Mouse (Mus musculus) adrenal gland, adult 8-10 months (tissue): ENCODE data around the gene 2410131K14Rik. TPM values are rescaled to one million over a fixed set of nuclear protein-coding genes. Genes with fewer than 3 reads are reported as not detected.

Source experiments
- DNase-seq: peaks from one replicate; pipeline ENCODE4 v3.0.0; 2022
- total RNA-seq, 4 experiments: library from RNA; stranded (reverse); gene quantifications; 2 replicates each; pipeline ENCODE4 v1.2.4; 2022

The 2410131K14Rik gene
- total RNA-seq, 4 experiments from 2014 or later, result 7.9 to 10.0 (median 8.8) TPM

GRCm38 (mm10) chr5:118262418-118262817 lies 17.4 kb downstream of the 2410131K14Rik start:
- DNase-seq, result no peak

- DNase-seq, result no peak
Observed at GRCm38 (mm10) chr5:118264279-118264678, 19.3 kb downstream of the 2410131K14Rik start.

- DNase-seq, result no peak
Observed at GRCm38 (mm10) chr5:118265366-118265765, 20.3 kb downstream of the 2410131K14Rik start.

GRCm38 (mm10) chr5:118266309-118266708 lies 21.3 kb downstream of the 2410131K14Rik start:
- DNase-seq, result no peak

GRCm38 (mm10) chr5:118268987-118269386 lies 24.0 kb downstream of the 2410131K14Rik start:
- DNase-seq, result peak; percentile 64

GRCm38 (mm10) chr5:118271449-118272110 lies 26.6 kb downstream of the 2410131K14Rik start:
- DNase-seq, result no peak

- DNase-seq, result no peak
Observed at GRCm38 (mm10) chr5:118273446-118273845, 28.4 kb downstream of the 2410131K14Rik start.

GRCm38 (mm10) chr5:118274546-118274945 lies 29.5 kb downstream of the 2410131K14Rik start:
- peak; percentile 12 for DNase-seq

GRCm38 (mm10) chr5:118276281-118276680 lies 31.3 kb downstream of the 2410131K14Rik start:
- no peak for DNase-seq

- no peak for DNase-seq
Observed at GRCm38 (mm10) chr5:118276711-118277110, 31.7 kb downstream of the 2410131K14Rik start.

GRCm38 (mm10) chr5:118277741-118278495 lies 32.9 kb downstream of the 2410131K14Rik start:
- DNase-seq, result no peak

- DNase-seq, result no peak
Observed at GRCm38 (mm10) chr5:118291453-118291852, 46.4 kb downstream of the 2410131K14Rik start.

GRCm38 (mm10) chr5:118292476-118292875 lies 47.4 kb downstream of the 2410131K14Rik start:
- DNase-seq, result no peak

- DNase-seq, result peak; percentile 85
Observed at GRCm38 (mm10) chr5:118294086-118294864, 49.2 kb downstream of the 2410131K14Rik start.

GRCm38 (mm10) chr5:118294865-118295258 lies 49.8 kb downstream of the 2410131K14Rik start:
- no peak for DNase-seq

GRCm38 (mm10) chr5:118297338-118297746 lies 52.3 kb downstream of the 2410131K14Rik start:
- no peak for DNase-seq

- no peak for DNase-seq
Observed at GRCm38 (mm10) chr5:118299720-118300400, 54.8 kb downstream of the 2410131K14Rik start.

GRCm38 (mm10) chr5:118302466-118303155 lies 57.6 kb downstream of the 2410131K14Rik start:
- no peak for DNase-seq

- no peak for DNase-seq
Observed at GRCm38 (mm10) chr5:118304970-118305618, 60.1 kb downstream of the 2410131K14Rik start.

- DNase-seq, result no peak
Observed at GRCm38 (mm10) chr5:118310389-118310788, 65.4 kb downstream of the 2410131K14Rik start.

- no peak for DNase-seq
Observed at GRCm38 (mm10) chr5:118311251-118311650, 66.2 kb downstream of the 2410131K14Rik start.
